Mouse (Mus musculus) spleen, adult 2 months (tissue): ENCODE measurements around the gene Map3k21.

Source experiments
- CTCF ChIP-seq: fragments of 200-500 bp; IDR thresholded peaks from 2 replicates; pipeline ENCODE4 v1.5.1; 2011; ENCODE audit warnings: mild to moderate bottlenecking, inconsistent platforms; ENCODE audit not compliant: insufficient read depth, insufficient read length, insufficient replicate concordance; ENCODE audit errors: extremely low read depth
- POLR2A ChIP-seq: fragments of 200-500 bp; IDR thresholded peaks from 2 replicates; pipeline ENCODE4 v1.6.1; 2011; ENCODE audit warnings: low read depth, low read length, inconsistent platforms

DNA sequence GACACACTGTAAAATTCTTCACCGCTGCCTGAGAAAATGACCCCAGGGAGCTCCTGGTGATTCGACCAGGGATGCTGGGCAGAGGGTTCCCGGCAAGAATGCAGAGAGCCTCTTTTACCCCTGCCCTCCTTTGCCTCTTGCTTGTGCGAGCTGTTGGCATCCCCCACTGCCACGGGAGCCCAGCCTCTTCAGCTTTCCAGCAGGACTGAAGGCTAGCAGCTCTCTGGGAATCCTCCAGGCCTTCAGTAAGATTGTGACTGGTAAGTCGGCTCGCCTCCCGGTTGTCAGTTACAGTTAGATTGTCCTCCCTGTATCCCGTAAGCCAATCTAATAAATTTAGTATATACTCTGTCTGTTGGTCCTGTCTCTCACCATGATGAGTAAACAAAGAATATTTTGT is 46.5 kb downstream of the Map3k21 start:
- TF ChIP-seq CTCF (no peak), POLR2A (no peak)
